Mouse (Mus musculus) adrenal gland, adult 18-20 months (tissue): ENCODE data around the gene Cdc42ep1. TPM values are rescaled to one million over a fixed set of nuclear protein-coding genes. Genes with fewer than 3 reads are reported as not detected.
A peak's percentile ranks its signal among the peaks of the same experiment; 100 is the strongest.
"Not testable (repeated sequence)": the region's sequence is repeated elsewhere in the genome, so short reads cannot be mapped to it uniquely, and the experiment has no call there.

Experiments
- DNase-seq, 2 experiments: peaks; one replicate each; pipeline ENCODE4 v3.0.0; 2021 to 2022; ENCODE audit warnings: low spot score in 2 of 2
- total RNA-seq, 2 experiments: library from RNA; stranded (reverse); gene quantifications; 1 replicate in 1 of 2; 2 replicates in 1 of 2; pipeline ENCODE4 v1.2.3; 2021

Gene Cdc42ep1
- total RNA-seq, 2 experiments from 2014 or later = 36.2 to 53.1 TPM

GRCm38 (mm10) chr15:78875537-78875936, 33.1 kb downstream of the Cdc42ep1 start:
- no peak for DNase-seq

DNA sequence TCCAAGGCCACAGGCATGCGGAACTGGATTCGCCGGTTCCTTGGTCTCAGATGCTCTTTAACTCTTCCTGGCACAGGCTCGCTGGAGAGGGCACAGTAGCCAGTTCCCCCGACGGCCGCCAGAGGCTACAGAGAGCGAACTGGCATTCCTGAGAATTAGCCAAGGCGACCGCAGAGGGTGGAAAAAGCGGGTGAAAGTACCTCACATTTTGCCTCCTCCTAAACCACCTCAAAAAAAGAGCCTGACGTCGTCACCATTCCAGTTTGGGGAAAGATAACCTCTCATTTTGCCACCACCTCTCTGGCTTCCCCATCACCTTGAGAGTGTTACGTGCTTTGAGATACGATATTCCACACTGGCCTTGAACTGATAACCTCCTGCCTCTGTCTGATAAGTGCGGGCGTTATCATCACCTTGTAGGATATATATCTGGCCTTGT, 33.9 kb downstream of the Cdc42ep1 start:
- DNase-seq = peak; percentile 67 to 71

DNA sequence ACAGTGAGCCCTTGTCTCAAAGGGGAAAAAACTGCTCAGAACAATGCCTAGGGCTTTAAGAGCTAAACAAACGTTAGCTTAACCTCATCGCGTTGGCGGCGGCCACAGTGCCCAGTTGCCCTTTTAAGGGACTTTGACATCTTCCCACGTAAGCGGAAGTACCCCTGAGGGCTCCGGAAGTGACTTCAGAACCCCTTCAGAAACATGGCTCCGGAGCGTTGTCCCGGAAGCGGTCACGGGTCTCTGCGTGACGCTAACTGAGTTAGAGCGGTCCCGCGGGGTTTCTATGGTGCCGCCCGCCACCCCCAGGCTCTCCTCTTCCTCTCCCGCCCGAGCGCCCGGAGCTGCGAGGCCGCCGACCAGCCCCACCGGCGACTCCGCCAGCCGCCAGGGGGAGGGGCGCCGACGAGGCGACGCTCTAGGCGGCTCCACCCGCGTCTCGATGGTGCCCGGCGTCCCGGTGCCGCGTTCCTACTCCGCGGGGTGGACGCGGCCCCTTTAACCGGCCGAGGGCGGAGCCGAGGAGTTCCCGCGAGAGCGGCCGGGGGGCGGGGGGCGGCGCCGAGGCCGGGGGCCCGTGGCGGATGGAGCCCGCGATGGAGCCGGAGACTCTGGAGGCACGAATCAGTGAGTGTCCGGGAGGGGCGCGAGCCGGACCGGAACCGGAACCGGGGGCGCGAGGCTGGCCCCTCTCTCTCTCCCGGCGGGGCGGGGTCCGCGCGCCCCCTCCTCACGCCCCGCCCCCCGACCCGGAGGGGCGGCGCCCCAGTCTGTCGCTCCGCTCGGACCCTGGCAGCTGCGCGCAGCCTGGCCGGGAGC, 34.8 kb downstream of the Cdc42ep1 start, which contains the start of gene Gga1:
Gene Gga1 (plus strand): TSS at position 200 of the 819 bp plus-strand sequence.
- peak; percentile 81 to 88 for DNase-seq

GRCm38 (mm10) chr15:78877810-78878390, 35.5 kb downstream of the Cdc42ep1 start:
- DNase-seq = no peak

DNA sequence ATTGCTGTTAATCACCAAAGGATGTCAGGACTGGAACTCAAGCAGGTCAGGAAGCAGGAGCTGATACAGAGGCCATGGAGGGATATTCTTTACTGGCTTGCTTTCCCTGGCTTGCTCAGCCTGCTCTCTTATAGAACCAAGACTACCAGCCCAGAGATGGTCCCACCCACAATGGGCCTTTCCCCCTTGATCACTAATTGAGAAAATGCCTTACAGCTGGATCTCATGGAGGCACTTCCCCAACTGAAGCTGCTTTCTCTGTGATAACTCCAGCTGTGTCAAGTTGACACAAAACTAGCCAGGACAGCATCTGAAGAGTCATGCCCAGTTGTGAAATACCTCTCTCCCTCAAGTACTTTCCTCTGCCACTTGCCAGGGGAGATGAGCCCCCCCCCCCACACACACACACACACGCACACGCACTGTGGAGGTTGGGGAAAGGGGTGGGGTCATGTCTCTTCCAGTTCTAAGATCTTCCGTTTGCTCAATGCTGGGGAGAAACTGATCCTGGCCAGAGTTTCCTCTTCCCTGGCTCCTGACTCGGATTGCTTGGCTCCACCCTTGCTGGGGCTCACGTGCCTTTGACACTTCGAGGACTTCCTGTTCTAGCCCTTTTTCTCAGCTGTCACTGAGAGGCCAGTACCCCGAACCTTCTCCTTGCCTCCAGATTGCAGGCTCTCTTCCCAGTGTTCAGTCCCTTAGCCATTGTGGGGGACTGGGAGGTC, 36.5 kb downstream of the Cdc42ep1 start:
- not testable (repeated sequence) for DNase-seq

- DNase-seq = no peak
Observed at GRCm38 (mm10) chr15:78880432-78880831, 38.0 kb downstream of the Cdc42ep1 start.

DNA sequence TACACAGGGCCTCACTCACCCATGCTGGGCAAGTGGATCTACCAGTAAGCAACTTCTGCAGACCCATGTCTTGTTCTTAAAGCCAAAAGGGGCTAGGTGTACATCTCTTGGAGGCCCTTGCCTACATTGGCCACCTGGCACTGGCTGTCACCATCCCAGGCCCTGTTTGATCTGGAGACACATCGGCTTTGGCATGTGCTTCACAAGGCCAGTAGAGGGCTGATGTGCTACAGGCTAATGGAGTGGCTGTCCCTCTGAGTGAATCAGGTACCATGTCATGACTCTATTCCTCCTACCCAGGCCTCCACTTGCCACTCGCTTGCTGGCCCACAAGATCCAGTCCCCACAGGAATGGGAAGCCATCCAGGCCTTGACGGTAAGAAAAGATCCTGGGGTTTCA, 39.4 kb downstream of the Cdc42ep1 start:
- no peak for DNase-seq

DNA sequence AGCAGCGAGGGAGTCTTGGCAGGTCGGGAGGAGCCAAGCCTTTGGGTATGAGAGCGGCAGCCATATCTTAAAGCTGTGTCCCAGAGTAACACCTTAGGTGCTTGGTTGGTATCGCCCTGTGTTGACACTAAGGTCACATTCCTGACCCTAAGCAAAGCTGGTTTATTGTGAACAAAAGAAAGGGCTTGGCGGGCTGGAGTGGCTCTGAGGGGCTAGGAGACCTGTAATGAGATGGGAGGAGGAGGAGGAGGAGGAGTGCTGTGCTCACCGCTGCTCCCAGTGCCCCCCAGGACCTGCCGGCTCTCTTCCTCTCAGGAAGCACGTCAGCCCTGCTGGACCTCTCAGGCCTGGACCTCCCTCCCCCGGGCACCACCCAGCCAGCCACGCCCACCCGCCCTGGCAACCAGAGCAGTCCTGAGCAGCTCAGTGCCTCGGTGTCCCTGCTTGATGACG, 47.0 kb downstream of the Cdc42ep1 start:
- no peak for DNase-seq

DNA sequence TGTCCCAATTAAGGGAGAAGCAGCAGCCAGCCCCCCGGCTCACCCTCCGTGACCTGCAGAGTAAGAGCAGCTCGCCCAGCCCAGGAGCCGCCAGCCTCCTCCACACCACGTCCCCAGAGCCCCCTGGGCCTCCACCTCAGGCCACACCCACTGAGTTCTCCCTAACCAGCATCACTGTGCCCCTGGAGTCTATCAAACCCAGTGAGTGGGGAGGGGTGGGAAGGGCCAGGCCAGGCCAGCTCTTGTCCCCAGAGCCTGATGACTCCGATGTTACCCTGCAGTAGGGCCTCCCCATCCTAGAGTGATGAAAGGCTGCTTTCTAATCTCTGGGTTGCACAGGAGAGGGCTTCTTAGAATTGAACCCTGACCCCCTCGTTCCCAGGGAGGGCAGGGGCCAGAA, 50.0 kb downstream of the Cdc42ep1 start:
- DNase-seq = no peak

DNA sequence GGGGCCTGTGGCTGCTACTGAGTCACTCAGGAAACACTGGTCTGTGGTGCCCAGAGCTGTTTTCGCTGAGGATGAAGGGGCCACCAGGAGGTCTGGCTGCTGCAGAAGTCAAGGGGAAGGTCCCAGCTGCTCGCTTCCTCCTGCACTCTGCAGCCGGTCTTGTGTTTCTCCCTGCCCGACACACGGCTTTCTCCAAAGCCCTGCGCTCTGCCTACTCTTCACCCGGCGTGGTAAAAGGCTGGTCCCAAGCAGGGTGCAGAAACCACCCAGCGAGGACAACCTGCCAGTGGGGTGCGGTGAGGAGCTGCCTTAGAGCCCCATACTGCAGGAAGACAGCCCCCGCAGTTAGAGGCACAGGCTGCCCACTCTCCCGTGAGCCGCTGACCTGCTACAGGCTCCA, 52.3 kb downstream of the Cdc42ep1 start:
- DNase-seq = no peak

GRCm38 (mm10) chr15:78895741-78896140, 53.3 kb downstream of the Cdc42ep1 start:
- no peak for DNase-seq

DNA sequence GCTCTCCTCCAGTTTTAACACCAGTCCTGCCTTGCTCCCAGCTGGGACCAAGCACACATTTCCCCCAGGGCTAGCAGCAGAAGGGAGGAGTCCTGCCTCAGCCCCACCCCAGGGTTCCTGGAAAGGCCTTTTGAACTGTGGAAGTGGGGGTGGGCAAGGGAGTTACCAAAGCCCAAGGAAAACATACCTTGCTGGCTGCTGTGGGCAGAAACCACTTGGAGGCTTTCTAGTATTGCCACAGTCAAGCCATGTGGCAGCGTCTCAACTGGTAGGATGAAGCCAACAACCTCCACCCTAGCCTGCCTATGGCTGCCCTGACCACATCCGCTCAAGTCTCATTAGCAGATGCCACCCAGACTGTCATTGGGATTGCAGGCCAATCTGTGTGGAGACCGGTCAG, 53.7 kb downstream of the Cdc42ep1 start:
- no peak for DNase-seq

GRCm38 (mm10) chr15:78897488-78897887, 55.1 kb downstream of the Cdc42ep1 start:
- no peak for DNase-seq

- no peak for DNase-seq
Observed at GRCm38 (mm10) chr15:78898507-78899001, 56.1 kb downstream of the Cdc42ep1 start.

DNA sequence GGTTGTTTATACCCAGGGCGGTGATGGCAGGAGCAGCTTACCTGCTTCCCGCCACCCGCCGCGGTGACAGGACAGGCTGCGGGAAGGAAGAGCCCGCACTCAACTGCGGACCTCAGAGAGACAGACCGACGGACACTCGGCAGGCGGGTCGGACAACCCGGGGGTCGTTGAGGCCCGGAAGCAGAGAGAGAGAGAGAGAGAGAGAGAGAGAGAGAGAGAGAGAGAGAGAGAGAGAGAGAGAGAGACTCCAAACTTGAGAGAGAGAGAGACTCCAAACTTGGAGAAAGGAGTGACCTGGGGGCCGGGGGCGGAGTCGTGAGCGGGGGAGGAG, 57.0 kb downstream of the Cdc42ep1 start, which contains the start of gene Gm49510:
Gene Gm49510 (plus strand): TSS at position 259 of the 331 bp plus-strand sequence.
- no peak for DNase-seq

GRCm38 (mm10) chr15:78899740-78900584, 57.5 kb downstream of the Cdc42ep1 start, which contains the start of gene Sh3bp1:
Gene Sh3bp1, plus strand, starts transcription at chr15:78899768.
- DNase-seq = peak; percentile 37 to 67
